Mouse (Mus musculus) intestine, embryonic 16.5 days (tissue): ENCODE results near the gene Crtc3. TPM values are rescaled to one million over a fixed set of nuclear protein-coding genes. Genes with fewer than 3 reads are reported as not detected.

Experiments used
- ATAC-seq: fragments of 200-750 bp; cut with Nextera tagmentation; 2 replicates; pipeline ENCODE4 v1.8.0; 2017; ENCODE audit warnings: moderate TSS enrichment, moderate library complexity
- H3K27ac ChIP-seq: fragments of 300-500 bp; sonication (generic); 2 replicates; pipeline ENCODE4 v1.5.1; 2014; ENCODE audit warnings: mild to moderate bottlenecking, low read length
- H3K27me3 ChIP-seq: fragments of 300-500 bp; sonication (generic); replicated peaks from 2 replicates; pipeline ENCODE4 v1.6.1; 2014; ENCODE audit warnings: low read length, control low read depth, mixed read lengths; ENCODE audit not compliant: control insufficient read depth, insufficient read depth
- H3K36me3 ChIP-seq: fragments of 300-500 bp; sonication (generic); 2 replicates; pipeline ENCODE4 v1.6.1; 2014; ENCODE audit warnings: low read length, control low read depth; ENCODE audit not compliant: control insufficient read depth, insufficient read depth
- H3K4me1 ChIP-seq: fragments of 300-500 bp; sonication (generic); 2 replicates; pipeline ENCODE4 v1.6.1; 2014; ENCODE audit warnings: low read length, control low read depth, mixed read lengths; ENCODE audit not compliant: control insufficient read depth, insufficient read depth
- H3K4me2 ChIP-seq: fragments of 300-500 bp; sonication (generic); 2 replicates; pipeline ENCODE4 v1.6.1; 2014; ENCODE audit warnings: low read depth, low read length, control low read depth
- H3K4me3 ChIP-seq: fragments of 300-500 bp; sonication (generic); 2 replicates; pipeline ENCODE4 v1.5.1; 2014; ENCODE audit warnings: mild to moderate bottlenecking, low read length
- H3K9ac ChIP-seq: fragments of 300-500 bp; sonication (generic); 2 replicates; pipeline ENCODE4 v1.6.1; 2014; ENCODE audit warnings: low read depth, low read length
- H3K9me3 ChIP-seq: fragments of 300-500 bp; sonication (generic); 2 replicates; pipeline ENCODE4 v1.6.1; 2016; ENCODE audit warnings: low read length, control low read depth; ENCODE audit not compliant: control insufficient read depth
- WGBS: fragments of 180-500 bp; shearing (Covaris S2); extraction: QIAGEN DNeasy Blood & Tissue Kit; methylation state at CpG from one replicate; pipeline ENCODE4 v1.1.7; 2014; 5-methylcytosine and 5-hydroxymethylcytosine counted together
- polyA plus RNA-seq: library from polyadenylated mRNA; unstranded; fragments of >200 nt; fragmentation: Nextera tagmentation; extraction: Ambion mirVana; gene quantifications from 2 replicates; pipeline ENCODE4 v1.2.1, GENCODE M21; 2015

Gene Crtc3
- polyA plus RNA-seq, 1 experiment from 2014 or later: 9.6 TPM

DNA sequence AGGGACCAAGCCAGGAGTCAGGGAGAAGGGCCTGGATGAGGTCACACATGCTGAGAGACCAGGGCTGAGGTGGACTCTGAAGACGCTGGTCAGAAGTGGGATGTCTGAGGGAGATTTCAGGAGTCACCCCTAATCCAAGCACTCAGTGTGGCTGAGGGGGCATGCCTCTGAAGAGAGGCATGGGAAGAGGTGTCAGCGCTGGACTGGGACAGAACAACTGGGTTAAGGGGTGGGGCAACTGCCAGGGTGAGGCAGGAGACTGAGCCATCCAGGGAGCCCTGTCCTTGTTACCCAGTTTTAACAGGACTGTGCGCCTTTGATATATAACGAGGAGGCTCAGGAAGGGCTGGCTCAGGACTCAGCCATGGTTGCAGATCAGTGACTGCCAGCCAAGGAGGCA lies 102.5 kb downstream of the Crtc3 start:
- Histone ChIP-seq H3K4me1 (peaks cover 18% of the 10 kb centered on the region), H3K4me3 (no peak overlapping the region), H3K27me3 (no peaks in the 10 kb centered on the region), H3K27ac (peak overlapping the region; percentile 69; the same call in 1 of the 2 replicates), H3K4me2 (no peak overlapping the region), H3K9me3 (no peaks in the 10 kb centered on the region), H3K9ac (peak overlapping the region; percentile 37; the same call in 1 of the 2 replicates), H3K36me3 (peaks cover 11% of the 10 kb centered on the region)
- WGBS: 68% methylated on average over 4 of the region's 4 CpGs
- ATAC-seq: no peak

DNA sequence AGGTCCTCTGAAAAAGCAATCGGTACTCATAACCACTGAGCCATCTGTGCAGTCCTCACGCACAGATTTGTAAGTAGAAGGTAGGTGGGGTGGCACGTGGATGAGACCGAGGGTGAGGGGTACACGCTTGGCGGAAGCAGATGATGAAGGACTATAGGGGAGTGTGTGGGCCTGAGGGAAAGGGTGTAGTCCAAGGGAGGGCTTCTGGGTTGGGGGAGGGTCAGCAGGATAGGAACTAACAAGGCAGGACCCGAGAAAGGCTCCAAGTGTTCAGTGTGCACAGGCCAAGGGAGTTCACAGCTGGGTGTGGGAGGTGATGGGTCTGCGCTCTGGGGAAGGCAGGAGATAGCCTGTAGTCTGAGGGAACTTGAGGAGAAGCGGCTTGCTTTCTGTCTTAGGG lies 103.3 kb downstream of the Crtc3 start:
- no peak overlapping the region for H3K9ac ChIP-seq
- H3K4me1 ChIP-seq: peaks cover 18% of the 10 kb centered on the region
- 82% methylated on average over 9 of the region's 9 CpGs for WGBS
- H3K9me3 ChIP-seq: no peaks in the 10 kb centered on the region
- no peaks in the 10 kb centered on the region for H3K27me3 ChIP-seq
- H3K4me2 ChIP-seq: no peak overlapping the region
- H3K4me3 ChIP-seq: no peak overlapping the region
- no peak for ATAC-seq
- H3K36me3 ChIP-seq: peaks cover 11% of the 10 kb centered on the region
- H3K27ac ChIP-seq: no peak overlapping the region; the same call in 1 of the 2 replicates

DNA sequence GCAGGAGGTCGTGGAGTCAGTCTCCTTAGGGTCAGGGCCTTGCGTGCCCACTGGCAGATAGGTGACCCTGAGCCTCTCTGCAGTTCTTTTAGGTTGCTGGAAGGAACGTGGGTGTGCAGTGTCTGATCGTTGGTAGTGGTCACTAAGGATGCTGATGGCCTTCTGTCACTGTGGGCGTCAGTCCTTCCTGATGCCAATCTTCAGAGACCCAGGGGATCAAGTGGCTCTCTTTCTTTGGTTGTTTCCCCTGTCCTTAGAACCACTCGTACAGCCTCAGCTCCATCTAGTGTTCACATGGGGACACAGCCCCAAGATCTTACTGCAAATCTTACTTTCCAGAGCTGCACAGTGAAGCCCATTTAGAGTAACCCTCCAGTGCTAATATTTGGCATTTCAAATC lies 104.7 kb downstream of the Crtc3 start:
- ATAC-seq: 0 out of 2 replicates have a peak, but pooled peaks have one; percentile 27
- 42% methylated on average over 6 of the region's 6 CpGs for WGBS
- Histone ChIP-seq H3K4me1 (peaks cover 18% of the 10 kb centered on the region), H3K4me2 (no peak overlapping the region), H3K4me3 (no peak overlapping the region), H3K27ac (no peak overlapping the region), H3K9ac (no peak overlapping the region), H3K9me3 (no peaks in the 10 kb centered on the region), H3K36me3 (no peaks in the 10 kb centered on the region), H3K27me3 (no peaks in the 10 kb centered on the region)

DNA sequence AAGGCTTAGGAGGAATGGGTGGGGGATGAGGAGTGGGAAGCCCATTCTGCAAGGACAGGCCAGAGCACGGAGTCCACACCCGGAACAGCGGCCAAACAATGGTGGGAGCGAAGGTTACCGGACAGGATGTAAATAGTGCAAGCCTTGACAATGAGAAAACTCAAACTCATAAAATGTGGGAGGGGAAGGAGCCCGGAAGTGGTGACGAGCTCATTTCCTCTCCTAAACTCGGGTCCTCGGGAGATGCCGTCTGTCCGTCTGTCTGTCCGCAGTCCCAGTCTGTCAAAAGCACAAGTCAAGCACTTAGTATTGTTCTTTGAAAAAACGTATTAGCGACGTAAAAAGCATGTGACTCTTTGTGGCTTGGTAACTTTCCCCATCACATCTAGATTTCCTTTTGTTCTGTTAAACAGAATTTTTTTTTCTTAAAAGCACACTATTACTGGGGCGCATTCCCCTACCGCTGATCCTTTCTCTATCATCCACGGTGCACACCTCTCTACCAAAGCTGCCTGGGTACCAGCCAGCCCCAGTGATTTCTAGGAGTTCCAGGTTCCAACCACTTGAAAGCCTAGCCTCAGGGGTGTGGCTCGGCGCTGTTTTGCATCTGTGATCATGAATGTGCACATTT lies 105.7 kb downstream of the Crtc3 start:
- Histone ChIP-seq H3K4me1 (peaks cover 18% of the 10 kb centered on the region), H3K4me2 (peak overlapping the region; percentile 38), H3K27ac (peak overlapping the region; percentile 41), H3K9ac (0 out of 2 replicates have a peak overlapping the region, but pooled peaks have one; percentile 30), H3K36me3 (no peaks in the 10 kb centered on the region), H3K4me3 (peak overlapping the region; percentile 11; the same call in 1 of the 2 replicates), H3K27me3 (no peaks in the 10 kb centered on the region), H3K9me3 (no peaks in the 10 kb centered on the region)
- 44% methylated on average over 20 of the region's 20 CpGs for WGBS
- 0 out of 2 replicates have a peak, but pooled peaks have one; percentile 31 for ATAC-seq

DNA sequence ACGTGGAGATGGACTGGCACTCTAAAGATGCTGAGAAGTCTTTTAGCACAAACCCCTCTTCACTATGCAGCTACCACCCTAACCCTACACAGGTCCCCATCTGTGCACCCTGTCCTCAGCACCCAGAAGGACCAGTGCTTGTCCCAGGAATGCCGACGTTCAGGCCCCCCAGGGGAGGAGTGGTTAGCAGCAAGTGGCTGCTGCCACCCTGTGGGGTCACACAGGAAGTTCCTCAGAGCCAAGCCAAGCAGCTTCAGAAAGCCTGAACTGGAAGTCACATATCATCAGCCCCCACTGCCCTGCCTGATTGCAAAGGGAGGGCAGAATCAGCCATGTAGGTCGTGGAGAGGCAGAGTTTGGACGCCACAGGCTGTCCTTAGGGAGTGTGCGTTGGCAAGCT lies 108.3 kb downstream of the Crtc3 start:
- Histone ChIP-seq H3K9ac (no peak overlapping the region), H3K4me2 (no peak overlapping the region), H3K4me1 (peaks cover 7% of the 10 kb centered on the region), H3K27me3 (no peaks in the 10 kb centered on the region), H3K27ac (no peak overlapping the region), H3K4me3 (no peak overlapping the region), H3K9me3 (no peaks in the 10 kb centered on the region), H3K36me3 (no peaks in the 10 kb centered on the region)
- no peak for ATAC-seq
- WGBS: 25% methylated on average over 6 of the region's 6 CpGs

DNA sequence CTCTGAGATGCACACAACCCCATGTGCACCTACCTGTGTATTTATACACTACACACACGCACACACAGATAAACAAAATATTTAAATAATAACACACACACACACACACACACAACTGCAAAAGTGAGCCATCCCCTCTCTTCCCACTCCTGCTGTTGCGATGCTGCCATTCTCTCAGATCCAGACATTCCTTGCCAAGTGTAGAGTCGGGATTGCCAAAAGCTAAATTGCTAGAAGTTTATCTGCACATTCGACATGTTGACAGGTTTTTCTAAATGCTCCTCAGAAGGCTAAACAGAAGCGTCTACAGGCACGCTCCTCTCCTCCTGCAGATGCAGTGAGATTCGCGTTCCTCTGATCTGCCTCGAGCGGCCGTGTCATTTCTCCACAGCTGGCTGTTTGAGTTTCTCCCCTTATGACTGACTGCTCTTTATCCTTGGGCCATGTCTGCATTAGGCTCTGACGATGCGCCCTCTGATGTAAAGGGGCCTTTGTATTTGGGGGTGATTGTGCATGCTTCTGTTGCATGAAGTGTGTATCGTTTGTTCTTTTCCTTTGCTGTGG lies 111.2 kb downstream of the Crtc3 start:
- no peak overlapping the region for H3K4me2 ChIP-seq
- no peaks in the 10 kb centered on the region for H3K36me3 ChIP-seq
- no peaks in the 10 kb centered on the region for H3K9me3 ChIP-seq
- no peak overlapping the region for H3K4me3 ChIP-seq
- ATAC-seq: no peak
- H3K27ac ChIP-seq: no peak overlapping the region
- H3K9ac ChIP-seq: no peak overlapping the region
- WGBS: 57% methylated on average over 14 of the region's 14 CpGs
- H3K4me1 ChIP-seq: no peaks in the 10 kb centered on the region; the same call in 1 of the 2 replicates
- H3K27me3 ChIP-seq: no peaks in the 10 kb centered on the region

DNA sequence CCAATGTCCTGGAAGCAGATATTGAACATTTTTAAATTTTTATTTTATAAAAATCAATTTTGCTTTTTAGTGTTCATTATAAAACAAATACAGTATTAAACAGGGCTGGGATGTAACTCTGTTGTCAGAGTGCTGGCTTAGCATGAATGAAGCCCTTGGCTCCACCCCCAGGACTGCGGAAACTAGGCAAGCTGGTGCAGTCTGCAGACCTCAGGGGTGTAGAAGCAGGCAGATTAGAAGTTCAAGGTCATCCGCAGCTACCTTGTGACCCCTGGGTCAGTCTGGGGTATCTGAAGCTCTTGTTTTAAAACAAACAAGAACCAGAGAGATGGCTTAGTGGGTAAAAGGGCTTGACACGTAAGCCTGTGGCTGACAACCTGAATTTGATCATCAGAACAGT lies 112.1 kb downstream of the Crtc3 start:
- Histone ChIP-seq H3K9ac (no peak overlapping the region), H3K9me3 (no peaks in the 10 kb centered on the region), H3K4me2 (no peak overlapping the region), H3K36me3 (no peaks in the 10 kb centered on the region), H3K27ac (no peak overlapping the region), H3K4me1 (no peaks in the 10 kb centered on the region; the same call in 1 of the 2 replicates), H3K4me3 (no peak overlapping the region), H3K27me3 (no peaks in the 10 kb centered on the region)
- no peak for ATAC-seq
- 60% methylated on average over 3 of the region's 3 CpGs for WGBS

DNA sequence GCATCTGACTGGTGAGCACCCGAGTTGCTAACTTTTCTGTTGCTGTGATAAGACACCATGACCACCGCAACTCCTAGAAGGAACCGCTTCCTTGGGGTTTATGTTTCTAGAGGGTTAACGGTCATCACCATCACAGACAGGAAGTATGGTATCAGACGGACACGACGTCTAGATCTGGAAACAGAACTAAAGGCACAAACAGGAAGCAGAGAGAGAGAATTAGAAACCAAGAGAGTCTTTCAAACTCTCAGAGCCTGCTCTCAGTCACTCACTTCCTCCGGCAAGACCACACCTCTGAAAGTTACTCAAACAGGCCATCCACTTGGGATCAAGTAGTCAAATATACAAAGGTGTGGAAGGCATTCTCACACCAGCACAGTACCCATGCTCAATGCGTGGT lies 112.9 kb downstream of the Crtc3 start:
- Histone ChIP-seq H3K4me3 (no peak overlapping the region), H3K27me3 (no peaks in the 10 kb centered on the region), H3K9ac (no peak overlapping the region), H3K4me2 (no peak overlapping the region), H3K27ac (no peak overlapping the region), H3K9me3 (no peaks in the 10 kb centered on the region), H3K4me1 (no peaks in the 10 kb centered on the region; the same call in 1 of the 2 replicates), H3K36me3 (no peaks in the 10 kb centered on the region)
- WGBS: 69% methylated on average over 9 of the region's 9 CpGs
- ATAC-seq: no peak

DNA sequence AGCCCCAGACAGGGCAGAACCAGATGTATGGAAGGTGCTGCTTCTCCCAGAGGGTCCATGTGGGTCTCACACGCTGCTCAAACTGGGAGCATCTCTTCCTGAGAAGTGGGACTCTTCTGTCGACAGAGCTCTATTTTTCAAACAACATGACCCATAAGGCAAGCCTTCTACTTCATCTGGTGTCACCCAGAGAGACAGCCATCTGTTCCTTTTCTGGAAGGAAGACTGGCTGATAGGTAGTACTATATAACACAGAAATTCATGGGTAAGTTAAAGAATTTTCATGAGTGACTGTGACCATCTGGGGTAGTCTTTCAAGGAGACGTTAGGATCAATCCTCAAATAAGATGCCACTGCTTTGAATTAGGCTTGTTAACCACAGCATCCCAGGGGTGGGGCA lies 115.6 kb downstream of the Crtc3 start:
- no peak overlapping the region for H3K27ac ChIP-seq
- no peaks in the 10 kb centered on the region for H3K36me3 ChIP-seq
- no peaks in the 10 kb centered on the region for H3K9me3 ChIP-seq
- no peak for ATAC-seq
- 55% methylated on average over 3 of the region's 3 CpGs for WGBS
- H3K4me2 ChIP-seq: no peak overlapping the region
- no peaks in the 10 kb centered on the region for H3K4me1 ChIP-seq
- H3K9ac ChIP-seq: no peak overlapping the region
- H3K27me3 ChIP-seq: no peaks in the 10 kb centered on the region
- H3K4me3 ChIP-seq: no peak overlapping the region
